Mouse (Mus musculus) E14TG2a.4 (cell line): ENCODE measurements around the gene Prr12.

Experiments
- CTCF ChIP-seq: conservative IDR thresholded peaks from 2 replicates; pipeline ENCODE4 v1.5.1; 2014; ENCODE audit warnings: low read length
- POU5F1 ChIP-seq: IDR thresholded peaks from 2 replicates; pipeline ENCODE4 v1.6.1; 2014; ENCODE audit warnings: low read length, borderline replicate concordance

DNA sequence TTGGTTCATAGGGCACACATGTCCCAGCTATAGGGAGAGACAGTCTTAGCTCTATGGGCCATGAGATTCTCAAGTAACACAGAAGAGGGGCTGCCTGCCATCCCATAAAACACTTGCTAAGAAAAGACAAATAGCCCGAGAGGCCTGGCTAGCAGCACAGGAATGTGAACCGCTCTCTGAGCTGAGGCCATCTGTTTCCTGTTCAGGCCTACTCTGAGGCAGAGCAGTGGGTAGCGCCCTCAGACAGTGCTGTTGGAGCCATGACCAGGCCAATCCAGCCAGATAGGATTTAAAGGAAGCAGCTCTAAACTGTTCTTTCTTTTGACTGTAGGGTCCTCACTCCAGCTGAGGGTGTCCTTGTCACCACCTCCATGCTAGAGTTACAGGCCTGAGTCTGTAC is 48.1 kb downstream of the Prr12 start:
- TF ChIP-seq CTCF (no peak), POU5F1 (no peak)
